Mouse (Mus musculus) hindbrain, embryonic 11.5 days (tissue): ENCODE data around the gene Itga5. TPM values are rescaled to one million over a fixed set of nuclear protein-coding genes. Genes with fewer than 3 reads are reported as not detected.

ENCODE experiments used
- ATAC-seq: fragments of 200-750 bp; cut with Nextera tagmentation; 2 replicates; pipeline ENCODE4 v1.8.0; 2017; ENCODE audit warnings: mild to moderate bottlenecking, moderate TSS enrichment, moderate library complexity; ENCODE audit not compliant: low FRiP score
- DNase-seq: peaks from one replicate; pipeline ENCODE4 v3.0.0-alpha.2; 2015; ENCODE audit warnings: low spot score
- H3K27ac ChIP-seq: fragments of 300-500 bp; sonication (generic); 2 replicates; pipeline ENCODE4 v1.5.1; 2014; ENCODE audit warnings: mild to moderate bottlenecking, low read depth, low read length
- H3K27me3 ChIP-seq: fragments of 300-500 bp; sonication (generic); 2 replicates; pipeline ENCODE4 v1.6.1; 2014; ENCODE audit warnings: mild to moderate bottlenecking, low read length, moderate library complexity, mixed read lengths; ENCODE audit not compliant: control insufficient read depth, insufficient read depth
- H3K36me3 ChIP-seq: fragments of 300-500 bp; sonication (generic); 2 replicates; pipeline ENCODE4 v1.6.1; 2014; ENCODE audit warnings: mild to moderate bottlenecking, low read length, moderate library complexity, mixed read lengths; ENCODE audit not compliant: control insufficient read depth, insufficient read depth
- H3K4me1 ChIP-seq: fragments of 300-500 bp; sonication (generic); replicated peaks from 2 replicates; pipeline ENCODE4 v1.6.1; 2014; ENCODE audit warnings: low read length, mixed read lengths; ENCODE audit not compliant: control insufficient read depth, insufficient read depth
- H3K4me2 ChIP-seq: fragments of 300-500 bp; sonication (generic); replicated peaks from 2 replicates; pipeline ENCODE4 v1.6.1; 2014; ENCODE audit warnings: mild to moderate bottlenecking, low read depth, low read length
- H3K4me3 ChIP-seq: fragments of 300-500 bp; sonication (generic); 2 replicates; pipeline ENCODE4 v1.5.1; 2014; ENCODE audit warnings: low read depth, low read length
- H3K9ac ChIP-seq: fragments of 300-500 bp; sonication (generic); 2 replicates; pipeline ENCODE4 v1.6.1; 2014; ENCODE audit warnings: low read depth, low read length
- H3K9me3 ChIP-seq: fragments of 300-500 bp; sonication (generic); 2 replicates; pipeline ENCODE4 v1.6.1; 2016; ENCODE audit warnings: low read length; ENCODE audit not compliant: control insufficient read depth
- WGBS: fragments of 180-500 bp; shearing (Covaris S2); extraction: QIAGEN DNeasy Blood & Tissue Kit; methylation state at CpG from one replicate; pipeline ENCODE4 v1.1.7; 2014; 5-methylcytosine and 5-hydroxymethylcytosine counted together
- polyA plus RNA-seq: library from polyadenylated mRNA; unstranded; fragments of >200 nt; fragmentation: Nextera tagmentation; extraction: Ambion mirVana; gene quantifications from 2 replicates; pipeline ENCODE4 v1.2.1, GENCODE M21; 2014

The Itga5 gene
- polyA plus RNA-seq, 1 experiment from 2014 or later, result 20.0 TPM

- 54% methylated on average over 1 of the region's 1 CpGs for WGBS
- Histone ChIP-seq H3K27me3 (peaks cover 2% of the 10 kb centered on the region; the same call in 1 of the 2 replicates), H3K4me2 (no peak overlapping the region), H3K27ac (no peak overlapping the region), H3K9me3 (no peaks in the 10 kb centered on the region), H3K9ac (no peak overlapping the region), H3K36me3 (no peaks in the 10 kb centered on the region), H3K4me3 (no peak overlapping the region), H3K4me1 (no peaks in the 10 kb centered on the region)
- ATAC-seq (no peak), DNase-seq (no peak)
These were observed 2.6 kb upstream of the Itga5 start for GRCm38 (mm10) chr15:103369123-103369522.

- WGBS, result 83% methylated on average over 4 of the region's 4 CpGs
- no peaks in the 10 kb centered on the region for H3K9me3 ChIP-seq
These were observed 1.8 kb upstream of the Itga5 start for GRCm38 (mm10) chr15:103368179-103368940.

DNA sequence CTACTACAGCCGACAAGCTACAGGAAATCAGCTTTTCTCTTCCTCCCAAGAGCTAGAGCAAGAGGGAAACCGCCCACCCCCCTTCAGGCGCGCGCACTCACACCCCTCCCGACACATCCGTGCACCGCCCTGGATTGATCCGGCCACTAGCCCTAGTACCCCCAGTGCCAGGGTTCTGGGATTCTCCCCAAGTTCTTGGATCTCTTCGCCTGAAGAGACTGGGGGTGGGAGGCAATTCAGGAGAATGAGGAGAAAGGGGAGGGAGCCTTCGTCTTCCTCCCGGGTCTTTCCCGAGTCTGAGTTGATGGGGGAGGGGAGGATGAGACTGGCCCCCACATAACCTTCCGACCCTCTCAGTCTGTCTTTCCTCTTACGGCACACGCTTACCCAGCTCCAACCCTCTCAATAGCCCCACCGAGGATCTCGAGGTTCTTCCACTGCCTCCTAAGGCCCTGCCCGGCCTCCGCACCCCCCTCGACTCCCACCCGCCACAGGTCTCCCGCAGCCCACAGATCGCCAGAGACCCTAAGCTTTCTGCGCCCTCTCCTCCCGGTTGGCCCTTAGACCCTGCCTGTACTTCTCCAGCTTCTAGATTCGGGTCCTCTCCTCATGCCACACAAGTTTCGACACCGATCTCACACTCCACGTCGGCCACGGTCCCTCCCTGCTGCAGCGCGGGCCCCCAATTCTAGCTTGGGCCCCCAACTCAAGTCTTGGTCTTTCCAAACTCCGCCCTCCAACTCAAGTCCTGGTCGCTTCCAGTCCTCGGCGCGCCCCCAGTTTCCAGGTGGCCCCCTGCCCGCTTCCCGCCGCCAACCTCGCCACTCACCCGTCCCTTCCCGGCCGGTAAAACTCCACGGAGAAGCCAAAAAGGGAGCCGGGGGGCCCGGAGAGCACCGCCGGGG, 840 bp downstream of the Itga5 start:
- H3K9ac ChIP-seq, result peak overlapping the region; percentile 83
- DNase-seq (peak; percentile 65), ATAC-seq (peak; percentile 59)
- H3K4me3 ChIP-seq, result peak overlapping the region; percentile 70
- H3K4me1 ChIP-seq, result no peaks in the 10 kb centered on the region
- no peaks in the 10 kb centered on the region for H3K36me3 ChIP-seq
- peaks cover 2% of the 10 kb centered on the region; the same call in 1 of the 2 replicates for H3K27me3 ChIP-seq
- no peaks in the 10 kb centered on the region for H3K9me3 ChIP-seq
- H3K4me2 ChIP-seq, result peak overlapping the region; percentile 98
- 0 out of 2 replicates have a peak overlapping the region, but pooled peaks have one; percentile 30 for H3K27ac ChIP-seq
- under 1% methylated on average over 51 of the region's 51 CpGs for WGBS

More at GRCm38 (mm10) chr15:103368179-103368940, 1.8 kb upstream of the Itga5 start:
- Histone ChIP-seq H3K4me2 (no peak overlapping the region), H3K4me1 (no peaks in the 10 kb centered on the region), H3K4me3 (no peak overlapping the region), H3K9ac (no peak overlapping the region), H3K27me3 (peaks cover 2% of the 10 kb centered on the region; the same call in 1 of the 2 replicates), H3K27ac (no peak overlapping the region), H3K36me3 (no peaks in the 10 kb centered on the region)
- ATAC-seq (no peak), DNase-seq (no peak)

DNA sequence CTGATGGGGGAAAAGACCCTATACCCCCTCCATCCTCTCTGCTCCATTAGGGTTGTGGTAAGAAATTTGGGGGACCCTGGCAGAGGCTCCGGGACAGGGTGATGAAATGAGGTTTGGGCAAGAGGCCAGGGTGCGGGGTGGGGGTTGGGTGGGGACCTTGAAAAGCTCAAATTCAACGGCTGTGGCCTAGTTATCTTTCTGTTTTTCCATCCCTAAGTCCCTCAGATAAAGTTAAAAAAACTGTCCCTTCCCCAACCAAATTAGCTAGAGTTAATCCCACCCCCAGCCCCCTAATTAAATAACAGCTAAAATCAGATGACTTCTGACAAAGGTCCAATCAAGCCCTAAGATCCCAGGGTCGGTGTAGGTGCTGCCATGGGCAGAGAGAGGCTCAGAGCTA, 1.8 kb downstream of the Itga5 start:
- H3K4me1 ChIP-seq, result no peaks in the 10 kb centered on the region
- ATAC-seq (no peak), DNase-seq (no peak)
- peak overlapping the region; percentile 70 for H3K4me3 ChIP-seq
- 55% methylated on average over 4 of the region's 4 CpGs for WGBS
- H3K9me3 ChIP-seq, result no peaks in the 10 kb centered on the region
- peaks cover 2% of the 10 kb centered on the region; the same call in 1 of the 2 replicates for H3K27me3 ChIP-seq
- H3K27ac ChIP-seq, result no peak overlapping the region
- H3K4me2 ChIP-seq, result peak overlapping the region; percentile 98
- no peak overlapping the region for H3K9ac ChIP-seq
- H3K36me3 ChIP-seq, result no peaks in the 10 kb centered on the region

GRCm38 (mm10) chr15:103363809-103364208, 2.8 kb downstream of the Itga5 start:
- no peak overlapping the region for H3K4me2 ChIP-seq
- H3K4me3 ChIP-seq, result no peak overlapping the region
- no peak overlapping the region for H3K27ac ChIP-seq
- H3K9me3 ChIP-seq, result no peaks in the 10 kb centered on the region
- ATAC-seq (no peak), DNase-seq (no peak)
- 77% methylated on average over 1 of the region's 1 CpGs for WGBS
- no peaks in the 10 kb centered on the region for H3K4me1 ChIP-seq
- H3K9ac ChIP-seq, result no peak overlapping the region
- H3K27me3 ChIP-seq, result peaks cover 2% of the 10 kb centered on the region; the same call in 1 of the 2 replicates
- no peaks in the 10 kb centered on the region for H3K36me3 ChIP-seq

DNA sequence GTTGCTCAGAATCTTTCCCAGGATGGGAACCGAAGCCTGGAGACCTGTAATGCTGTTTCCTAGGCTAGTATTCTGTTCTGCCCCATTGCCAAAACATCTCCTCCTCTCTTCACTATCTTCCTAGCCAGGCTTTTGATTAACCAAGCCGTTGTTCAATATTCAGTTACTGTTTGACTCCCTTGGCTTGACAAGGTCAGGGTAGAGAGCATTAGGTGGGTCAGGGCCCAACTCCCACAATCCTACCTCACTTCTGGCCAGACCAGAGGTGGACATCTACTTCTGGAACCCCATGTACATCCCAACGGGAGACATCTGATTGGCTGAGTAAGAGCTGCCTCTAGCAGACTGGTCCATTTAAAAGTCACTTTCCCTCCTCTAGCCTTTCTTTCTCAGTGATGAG, 3.6 kb downstream of the Itga5 start:
- WGBS, result 96% methylated on average over 3 of the region's 3 CpGs
- H3K4me1 ChIP-seq, result no peaks in the 10 kb centered on the region

DNA sequence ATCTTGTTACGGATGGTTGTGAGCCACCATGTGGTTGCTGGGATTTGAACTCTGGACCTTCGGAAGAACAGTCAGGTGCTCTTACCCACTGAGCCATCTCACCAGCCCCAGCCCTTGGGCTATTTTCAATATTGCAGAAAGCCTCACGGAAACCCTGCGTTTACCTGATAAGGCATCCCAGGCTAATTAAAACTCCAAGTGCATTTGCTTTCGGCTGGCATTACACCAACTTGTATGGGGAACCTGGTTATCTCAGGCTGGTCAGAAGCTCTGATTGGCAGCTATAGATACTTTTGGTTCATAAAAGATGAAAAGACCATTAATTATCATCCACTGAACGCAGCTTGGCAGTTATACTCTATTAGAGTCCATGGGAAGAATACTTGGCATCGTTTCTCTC, 4.2 kb downstream of the Itga5 start:
- Histone ChIP-seq H3K4me1 (no peaks in the 10 kb centered on the region), H3K36me3 (no peaks in the 10 kb centered on the region), H3K27ac (no peak overlapping the region), H3K4me2 (no peak overlapping the region), H3K9me3 (no peaks in the 10 kb centered on the region), H3K9ac (no peak overlapping the region), H3K4me3 (no peak overlapping the region), H3K27me3 (peaks cover 2% of the 10 kb centered on the region; the same call in 1 of the 2 replicates)
- ATAC-seq, result no peak
- 95% methylated on average over 6 of the region's 7 CpGs for WGBS
- no peak for DNase-seq

More for the DNA sequence above, 3.6 kb downstream of the Itga5 start:
- H3K27ac ChIP-seq, result no peak overlapping the region
- H3K9me3 ChIP-seq, result no peaks in the 10 kb centered on the region
- H3K4me3 ChIP-seq, result no peak overlapping the region
- no peak overlapping the region for H3K9ac ChIP-seq
- H3K27me3 ChIP-seq, result peaks cover 2% of the 10 kb centered on the region; the same call in 1 of the 2 replicates
- no peaks in the 10 kb centered on the region for H3K36me3 ChIP-seq
- ATAC-seq, result no peak
- DNase-seq, result no peak
- H3K4me2 ChIP-seq, result no peak overlapping the region

DNA sequence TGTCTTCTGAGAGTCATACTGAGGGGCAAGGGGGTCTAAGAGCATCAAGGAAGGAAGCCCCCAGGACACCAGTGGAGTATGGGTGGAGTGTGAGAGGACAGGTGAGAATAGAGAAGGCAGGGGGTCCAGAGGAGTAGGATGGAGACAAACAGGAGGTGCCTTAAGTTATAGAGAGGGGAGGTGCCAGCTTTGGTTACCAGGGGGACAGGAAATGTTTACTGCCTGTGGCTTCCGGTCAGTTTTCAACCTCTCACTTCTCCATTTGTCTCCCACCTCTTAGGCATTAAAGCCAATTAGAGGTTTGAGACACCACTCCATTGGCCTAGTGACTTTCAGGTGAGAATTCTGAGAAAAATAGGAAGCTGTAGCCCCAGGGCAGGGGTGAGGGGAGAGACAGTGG, 5.3 kb downstream of the Itga5 start:
- no peak overlapping the region for H3K9ac ChIP-seq
- no peak overlapping the region for H3K4me3 ChIP-seq
- H3K27me3 ChIP-seq, result 0 out of 2 replicates have a peak, but pooled peaks cover 2% of the 10 kb centered on the region
- H3K4me1 ChIP-seq, result no peaks in the 10 kb centered on the region
- no peaks in the 10 kb centered on the region for H3K9me3 ChIP-seq
- H3K4me2 ChIP-seq, result no peak overlapping the region
- no peak overlapping the region for H3K27ac ChIP-seq
- no peaks in the 10 kb centered on the region for H3K36me3 ChIP-seq
- ATAC-seq, result no peak
- no peak for DNase-seq
- WGBS, result 74% methylated on average over 1 of the region's 1 CpGs
